Mouse (Mus musculus) hindbrain, embryonic 12.5 days (tissue): ENCODE measurements around the gene Slbp. TPM values are rescaled to one million over a fixed set of nuclear protein-coding genes. Genes with fewer than 3 reads are reported as not detected.

Experiments
- ATAC-seq: fragments of 200-750 bp; cut with Nextera tagmentation; 2 replicates; pipeline ENCODE4 v1.8.0; 2017; ENCODE audit warnings: moderate TSS enrichment; ENCODE audit not compliant: low FRiP score
- H3K27ac ChIP-seq: fragments of 300-500 bp; sonication (generic); 2 replicates; pipeline ENCODE4 v1.5.1; 2016; ENCODE audit warnings: mild to moderate bottlenecking
- H3K27me3 ChIP-seq: fragments of 300-500 bp; sonication (generic); 2 replicates; pipeline ENCODE4 v1.6.1; 2016; ENCODE audit warnings: mild to moderate bottlenecking
- H3K36me3 ChIP-seq: fragments of 300-500 bp; sonication (generic); 2 replicates; pipeline ENCODE4 v1.6.1; 2016; ENCODE audit warnings: mild to moderate bottlenecking
- H3K4me1 ChIP-seq: fragments of 300-500 bp; sonication (generic); 2 replicates; pipeline ENCODE4 v1.6.1; 2016
- H3K4me2 ChIP-seq: fragments of 300-500 bp; sonication (generic); replicated peaks from 2 replicates; pipeline ENCODE4 v1.6.1; 2016; ENCODE audit warnings: mild to moderate bottlenecking
- H3K4me3 ChIP-seq: fragments of 300-500 bp; sonication (generic); 2 replicates; pipeline ENCODE4 v1.5.1; 2016; ENCODE audit warnings: mild to moderate bottlenecking
- H3K9ac ChIP-seq: fragments of 300-500 bp; sonication (generic); 2 replicates; pipeline ENCODE4 v1.6.1; 2016; ENCODE audit warnings: mild to moderate bottlenecking, moderate library complexity
- H3K9me3 ChIP-seq: fragments of 300-500 bp; sonication (generic); replicated peaks from 2 replicates; pipeline ENCODE4 v1.6.1; 2016; ENCODE audit warnings: mild to moderate bottlenecking
- WGBS: fragments of 180-500 bp; shearing (Covaris S2); methylation state at CpG from one replicate; pipeline ENCODE4 v1.1.7; 2016; 5-methylcytosine and 5-hydroxymethylcytosine counted together
- polyA plus RNA-seq: library from polyadenylated mRNA; unstranded; fragments of >200 nt; fragmentation: Nextera tagmentation; extraction: Ambion mirVana; gene quantifications from 2 replicates; pipeline ENCODE4 v1.2.1, GENCODE M21; 2016

Gene Slbp
- polyA plus RNA-seq, 1 experiment from 2014 or later, result 186 TPM

GRCm38 (mm10) chr5:33689852-33690645 is 37.7 kb upstream of the Slbp start:
- 61% methylated on average over 11 of the region's 11 CpGs for WGBS
- peak overlapping the region; percentile 80 for H3K27ac ChIP-seq
- H3K9me3 ChIP-seq, result no peaks in the 10 kb centered on the region
- H3K27me3 ChIP-seq, result peaks cover 72% of the 10 kb centered on the region
- H3K4me3 ChIP-seq, result no peak overlapping the region
- H3K4me2 ChIP-seq, result peak overlapping the region; percentile 37
- ATAC-seq, result no peak; the same call in 1 of the 2 replicates
- no peaks in the 10 kb centered on the region for H3K36me3 ChIP-seq
- peaks cover 54% of the 10 kb centered on the region for H3K4me1 ChIP-seq
- H3K9ac ChIP-seq, result no peak overlapping the region

- Histone ChIP-seq H3K27ac (peak overlapping the region; percentile 80), H3K9me3 (no peaks in the 10 kb centered on the region), H3K9ac (0 out of 2 replicates have a peak overlapping the region, but pooled peaks have one; percentile 41), H3K4me2 (peak overlapping the region; percentile 37), H3K27me3 (peaks cover 71% of the 10 kb centered on the region), H3K36me3 (no peaks in the 10 kb centered on the region), H3K4me1 (peaks cover 50% of the 10 kb centered on the region), H3K4me3 (0 out of 2 replicates have a peak overlapping the region, but pooled peaks have one; percentile 2)
- 23% methylated on average over 20 of the region's 20 CpGs for WGBS
- peak; percentile 93 for ATAC-seq
Observed at GRCm38 (mm10) chr5:33689221-33689844, 37.0 kb upstream of the Slbp start.

DNA sequence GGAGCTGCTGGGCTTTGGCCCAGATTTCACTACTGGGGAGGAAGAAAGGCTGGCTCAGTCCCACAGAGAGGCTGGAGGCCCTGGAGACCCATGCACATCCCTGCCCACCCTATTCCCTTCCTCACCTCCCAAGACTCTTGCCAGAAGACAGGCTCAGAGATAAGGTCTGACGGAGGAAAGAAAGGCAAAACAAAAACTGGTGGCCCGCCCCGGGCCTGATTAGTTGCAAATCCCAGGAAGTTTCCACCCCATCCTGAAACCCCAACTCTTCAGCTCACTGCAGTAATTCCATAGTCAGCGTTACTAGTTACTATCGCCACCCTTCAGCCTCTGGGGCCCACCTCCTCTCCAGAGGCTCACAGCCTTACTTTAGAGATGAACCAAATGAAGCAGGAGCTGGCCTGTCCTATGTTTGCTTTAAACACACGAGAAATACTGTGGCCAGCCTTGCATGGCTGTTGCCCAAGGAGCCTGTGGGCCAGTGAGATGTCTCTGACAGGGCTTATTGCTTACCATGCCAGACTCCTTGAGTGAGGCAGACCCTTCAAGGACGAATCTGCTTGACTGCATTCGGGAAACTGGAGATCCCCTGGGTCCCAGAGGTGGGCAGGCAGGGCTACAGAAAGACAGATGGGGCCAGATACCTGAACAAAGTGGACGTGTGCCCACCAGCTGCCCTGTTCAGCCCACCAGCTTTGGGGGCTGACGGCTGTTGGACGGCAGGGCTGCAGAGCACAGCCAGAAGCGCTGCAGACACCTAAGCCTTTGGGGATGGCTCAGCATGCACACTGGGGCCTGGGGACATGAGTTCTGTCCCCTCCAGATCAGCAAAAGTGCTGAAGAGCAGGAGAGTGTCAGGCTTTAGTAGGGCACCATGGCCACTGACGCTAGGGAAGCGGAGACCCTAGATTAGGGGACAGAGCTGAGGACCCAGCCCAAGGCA is 36.2 kb upstream of the Slbp start:
- ATAC-seq, result peak; percentile 1; the same call in 1 of the 2 replicates
- peaks cover 48% of the 10 kb centered on the region for H3K4me1 ChIP-seq
- no peaks in the 10 kb centered on the region for H3K9me3 ChIP-seq
- 0 out of 2 replicates have a peak overlapping the region, but pooled peaks have one; percentile 41 for H3K9ac ChIP-seq
- peak overlapping the region; percentile 80 for H3K27ac ChIP-seq
- H3K36me3 ChIP-seq, result no peaks in the 10 kb centered on the region
- 45% methylated on average over 14 of the region's 14 CpGs for WGBS
- peaks cover 63% of the 10 kb centered on the region for H3K27me3 ChIP-seq
- H3K4me3 ChIP-seq, result no peak overlapping the region
- peak overlapping the region; percentile 37 for H3K4me2 ChIP-seq

GRCm38 (mm10) chr5:33687142-33687541 is 34.8 kb upstream of the Slbp start:
- no peak overlapping the region for H3K9ac ChIP-seq
- peaks cover 38% of the 10 kb centered on the region for H3K4me1 ChIP-seq
- H3K4me3 ChIP-seq, result no peak overlapping the region
- peaks cover 53% of the 10 kb centered on the region for H3K27me3 ChIP-seq
- ATAC-seq, result no peak
- WGBS, result 70% methylated on average over 4 of the region's 4 CpGs
- no peak overlapping the region for H3K27ac ChIP-seq
- H3K4me2 ChIP-seq, result no peak overlapping the region
- no peaks in the 10 kb centered on the region for H3K9me3 ChIP-seq
- no peaks in the 10 kb centered on the region for H3K36me3 ChIP-seq

DNA sequence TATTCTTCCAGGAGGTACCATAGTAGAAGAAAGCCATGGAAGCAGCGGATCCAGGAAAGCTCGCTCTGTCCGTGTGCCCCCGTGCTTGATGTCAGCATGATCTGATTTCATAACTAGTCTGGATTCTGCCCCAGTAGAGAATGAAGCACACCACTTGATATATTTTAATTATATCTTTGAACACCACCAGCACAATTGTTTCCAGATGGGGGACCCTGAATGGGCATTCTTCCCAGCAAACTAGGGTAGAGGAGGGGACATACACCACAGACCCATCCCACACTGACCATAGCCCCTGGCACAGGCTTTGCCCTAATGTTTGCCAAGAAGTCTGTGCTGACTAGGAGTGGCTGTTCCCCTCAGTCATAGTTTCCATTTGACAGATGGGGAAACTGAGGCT is 32.6 kb upstream of the Slbp start:
- Histone ChIP-seq H3K27ac (no peak overlapping the region), H3K9me3 (no peaks in the 10 kb centered on the region), H3K27me3 (peaks cover 38% of the 10 kb centered on the region), H3K4me3 (no peak overlapping the region), H3K36me3 (no peaks in the 10 kb centered on the region), H3K4me2 (no peak overlapping the region), H3K4me1 (peaks cover 23% of the 10 kb centered on the region), H3K9ac (no peak overlapping the region)
- no peak for ATAC-seq
- WGBS, result 87% methylated on average over 4 of the region's 4 CpGs

DNA sequence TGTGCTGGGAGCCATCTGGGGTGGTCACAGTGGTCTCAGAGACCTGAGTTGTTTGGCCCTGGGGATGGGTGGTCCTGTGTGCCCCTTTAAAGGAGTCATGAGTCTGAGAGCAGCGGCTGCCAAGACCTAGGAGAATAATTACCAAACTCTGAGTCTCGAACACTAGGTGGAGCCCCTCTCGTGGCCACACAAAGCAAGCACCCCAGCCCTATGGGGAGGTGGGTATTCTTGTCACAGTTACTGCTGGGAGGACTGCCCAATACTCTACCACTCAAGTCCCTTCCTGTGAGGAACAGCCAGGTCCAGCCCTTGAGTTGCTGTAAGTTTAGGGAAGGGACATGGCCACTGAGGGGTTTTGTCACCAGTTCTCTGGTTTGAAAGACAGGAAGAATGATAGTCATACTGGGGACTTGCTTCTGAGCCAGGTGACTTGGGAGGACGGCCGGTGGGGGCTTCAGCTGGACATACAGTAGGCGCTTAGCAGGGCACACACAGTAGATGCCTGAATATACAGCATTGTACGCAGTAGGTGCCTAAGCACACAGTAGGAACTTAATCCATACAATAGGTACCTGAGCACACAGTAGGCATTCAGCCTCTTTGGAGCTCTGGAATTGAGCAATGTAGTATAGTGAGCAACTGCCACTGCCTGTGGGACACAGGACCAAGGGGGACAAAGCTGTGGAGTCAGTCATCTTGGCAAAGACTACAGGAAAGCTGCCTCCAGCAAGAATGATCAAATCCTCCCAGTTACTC is 31.7 kb upstream of the Slbp start:
- H3K4me1 ChIP-seq, result peaks cover 15% of the 10 kb centered on the region
- peak; percentile 38 for ATAC-seq
- WGBS, result 44% methylated on average over 7 of the region's 7 CpGs

GRCm38 (mm10) chr5:33682963-33683362 is 30.6 kb upstream of the Slbp start:
- Histone ChIP-seq H3K27ac (no peak overlapping the region), H3K4me1 (peaks cover 4% of the 10 kb centered on the region), H3K36me3 (no peaks in the 10 kb centered on the region), H3K4me3 (no peak overlapping the region), H3K9me3 (no peaks in the 10 kb centered on the region), H3K9ac (no peak overlapping the region), H3K4me2 (no peak overlapping the region), H3K27me3 (peaks cover 26% of the 10 kb centered on the region)
- no peak for ATAC-seq
- 77% methylated on average over 4 of the region's 4 CpGs for WGBS

More for the DNA sequence above, 31.7 kb upstream of the Slbp start:
- Histone ChIP-seq H3K9ac (no peak overlapping the region), H3K27ac (no peak overlapping the region), H3K4me3 (no peak overlapping the region), H3K36me3 (no peaks in the 10 kb centered on the region), H3K9me3 (no peaks in the 10 kb centered on the region), H3K27me3 (peaks cover 30% of the 10 kb centered on the region), H3K4me2 (no peak overlapping the region)

- H3K27ac ChIP-seq, result no peak overlapping the region
- 79% methylated on average over 15 of the region's 15 CpGs for WGBS
Observed at GRCm38 (mm10) chr5:33681611-33682388, 29.4 kb upstream of the Slbp start.

GRCm38 (mm10) chr5:33681044-33681443 is 28.7 kb upstream of the Slbp start:
- Histone ChIP-seq H3K27me3 (peaks cover 13% of the 10 kb centered on the region; the same call in 1 of the 2 replicates), H3K36me3 (no peaks in the 10 kb centered on the region), H3K9ac (no peak overlapping the region), H3K27ac (no peak overlapping the region), H3K4me3 (no peak overlapping the region), H3K4me2 (no peak overlapping the region), H3K4me1 (peaks cover 3% of the 10 kb centered on the region; the same call in 1 of the 2 replicates), H3K9me3 (no peaks in the 10 kb centered on the region)
- WGBS, result 71% methylated on average over 3 of the region's 3 CpGs
- ATAC-seq, result no peak

More at GRCm38 (mm10) chr5:33681611-33682388, 29.4 kb upstream of the Slbp start:
- no peaks in the 10 kb centered on the region for H3K9me3 ChIP-seq
- H3K9ac ChIP-seq, result no peak overlapping the region
- no peak for ATAC-seq
- H3K4me2 ChIP-seq, result no peak overlapping the region
- no peak overlapping the region for H3K4me3 ChIP-seq
- peaks cover 3% of the 10 kb centered on the region; the same call in 1 of the 2 replicates for H3K4me1 ChIP-seq
- H3K36me3 ChIP-seq, result no peaks in the 10 kb centered on the region
- peaks cover 20% of the 10 kb centered on the region; the same call in 1 of the 2 replicates for H3K27me3 ChIP-seq

DNA sequence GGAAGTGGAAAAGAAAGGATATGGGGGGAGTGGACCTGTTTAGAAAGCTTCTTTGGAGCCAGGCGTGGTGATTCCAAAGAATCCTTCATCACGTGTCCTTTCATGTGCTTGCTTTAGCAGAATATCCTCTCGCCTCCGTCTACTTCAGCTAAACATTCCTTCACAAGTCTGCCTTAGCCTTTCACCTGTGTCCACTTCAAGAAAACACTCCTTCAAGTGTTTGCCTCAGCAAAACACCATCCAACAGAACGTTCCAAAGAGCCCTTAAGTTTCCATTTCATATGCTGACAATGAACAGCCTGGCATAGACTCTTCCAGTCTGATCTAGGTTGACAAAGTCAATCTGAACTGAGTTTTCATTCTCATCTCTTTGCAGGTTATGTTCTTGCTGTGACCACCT is 25.9 kb upstream of the Slbp start:
- H3K4me1 ChIP-seq, result peaks cover 7% of the 10 kb centered on the region
- H3K4me2 ChIP-seq, result no peak overlapping the region
- H3K9me3 ChIP-seq, result no peaks in the 10 kb centered on the region
- peaks cover 4% of the 10 kb centered on the region; the same call in 1 of the 2 replicates for H3K36me3 ChIP-seq
- H3K27me3 ChIP-seq, result no peaks in the 10 kb centered on the region
- no peak overlapping the region for H3K9ac ChIP-seq
- WGBS, result 84% methylated on average over 5 of the region's 5 CpGs
- ATAC-seq, result no peak
- H3K4me3 ChIP-seq, result no peak overlapping the region
- no peak overlapping the region for H3K27ac ChIP-seq

- Histone ChIP-seq H3K4me2 (no peak overlapping the region), H3K27ac (no peak overlapping the region), H3K4me1 (peaks cover 7% of the 10 kb centered on the region), H3K4me3 (no peak overlapping the region), H3K9ac (no peak overlapping the region), H3K27me3 (no peaks in the 10 kb centered on the region), H3K9me3 (no peaks in the 10 kb centered on the region), H3K36me3 (peaks cover 21% of the 10 kb centered on the region)
- no peak for ATAC-seq
- 0% methylated on average over 1 of the region's 1 CpGs for WGBS
Observed at GRCm38 (mm10) chr5:33675964-33676363, 23.6 kb upstream of the Slbp start.
